Mouse (Mus musculus) kidney, adult 2 months (tissue): ENCODE measurements at regions not wholly inside any gene's neighbourhood (a gene's known extent, or its start where the extent isn't known, plus 50 kb on each side); places are given as distances from the start of the nearest gene placed in this dataset.

Source experiments
- DNase-seq: peaks from one replicate; pipeline ENCODE4 v3.0.0; 2021
- H3K27ac ChIP-seq: fragments of 200-500 bp; 2 replicates; pipeline ENCODE4 v1.5.1; 2012; ENCODE audit warnings: low read depth, low read length, control low read depth, inconsistent platforms; ENCODE audit not compliant: insufficient read depth
- H3K27me3 ChIP-seq: fragments of 200-500 bp; replicated peaks from 2 replicates; pipeline ENCODE4 v1.6.1; 2012; ENCODE audit warnings: mild to moderate bottlenecking, moderate library complexity, low read length, inconsistent platforms; ENCODE audit not compliant: control insufficient read depth, insufficient read depth
- H3K36me3 ChIP-seq: fragments of 200-500 bp; 2 replicates; pipeline ENCODE4 v1.6.1; 2012; ENCODE audit warnings: mild to moderate bottlenecking, moderate library complexity, low read length, inconsistent platforms; ENCODE audit not compliant: control insufficient read depth, insufficient read depth
- H3K4me1 ChIP-seq: fragments of 200-500 bp; 2 replicates; pipeline ENCODE4 v1.6.1; 2011; ENCODE audit warnings: low read length; ENCODE audit not compliant: control insufficient read depth, insufficient read depth
- H3K4me3 ChIP-seq: fragments of 200-500 bp; 2 replicates; pipeline ENCODE4 v1.5.1; 2011; ENCODE audit warnings: mild to moderate bottlenecking, low read depth, low read length, control low read depth; ENCODE audit not compliant: insufficient read depth
- CTCF ChIP-seq: fragments of 200-500 bp; conservative IDR thresholded peaks from 2 replicates; pipeline ENCODE4 v1.5.1; 2011; ENCODE audit warnings: low read depth, mild to moderate bottlenecking, control low read depth, low read length, moderate library complexity, mixed read lengths; ENCODE audit not compliant: insufficient read depth, insufficient read length
- POLR2A ChIP-seq: fragments of 200-500 bp; IDR thresholded peaks from one replicate; pipeline ENCODE4 v1.6.1; 2011; ENCODE audit warnings: low read depth, low read length, control low read depth
- WGBS: fragments of 180-500 bp; shearing (Covaris S2); methylation state at CpG from one replicate; pipeline ENCODE4 v1.1.7; 2018; 5-methylcytosine and 5-hydroxymethylcytosine counted together

- no peak for DNase-seq
- 83% methylated on average over 5 of the region's 5 CpGs for WGBS
Observed at GRCm38 (mm10) chr1:64198781-64199180, 76.7 kb upstream of the Klf7 start.

GRCm38 (mm10) chr1:64198322-64198721, 76.2 kb upstream of the Klf7 start:
- TF ChIP-seq CTCF (no peak), POLR2A (no peak)
- peaks cover 5% of the 10 kb centered on the region for H3K4me1 ChIP-seq
- H3K4me3 ChIP-seq = no peak overlapping the region
- DNase-seq = no peak
- H3K27me3 ChIP-seq = no peaks in the 10 kb centered on the region
- 92% methylated on average over 2 of the region's 2 CpGs for WGBS
- no peak overlapping the region for H3K27ac ChIP-seq
- H3K36me3 ChIP-seq = no peaks in the 10 kb centered on the region

More at GRCm38 (mm10) chr1:64198781-64199180, 76.7 kb upstream of the Klf7 start:
- Histone ChIP-seq H3K4me1 (peaks cover under 1% of the 10 kb centered on the region; the same call in 1 of the 2 replicates), H3K36me3 (no peaks in the 10 kb centered on the region), H3K27ac (no peak overlapping the region), H3K27me3 (no peaks in the 10 kb centered on the region), H3K4me3 (no peak overlapping the region)
- no peak for TF ChIP-seq POLR2A

- DNase-seq = no peak
- Histone ChIP-seq H3K4me1 (peaks cover 16% of the 10 kb centered on the region), H3K4me3 (no peak overlapping the region), H3K36me3 (no peaks in the 10 kb centered on the region), H3K27ac (no peak overlapping the region), H3K27me3 (no peaks in the 10 kb centered on the region)
- 53% methylated on average over 4 of the region's 4 CpGs for WGBS
- TF ChIP-seq CTCF (no peak), POLR2A (no peak)
Observed at GRCm38 (mm10) chr1:64195970-64196491, 73.9 kb upstream of the Klf7 start.

DNA sequence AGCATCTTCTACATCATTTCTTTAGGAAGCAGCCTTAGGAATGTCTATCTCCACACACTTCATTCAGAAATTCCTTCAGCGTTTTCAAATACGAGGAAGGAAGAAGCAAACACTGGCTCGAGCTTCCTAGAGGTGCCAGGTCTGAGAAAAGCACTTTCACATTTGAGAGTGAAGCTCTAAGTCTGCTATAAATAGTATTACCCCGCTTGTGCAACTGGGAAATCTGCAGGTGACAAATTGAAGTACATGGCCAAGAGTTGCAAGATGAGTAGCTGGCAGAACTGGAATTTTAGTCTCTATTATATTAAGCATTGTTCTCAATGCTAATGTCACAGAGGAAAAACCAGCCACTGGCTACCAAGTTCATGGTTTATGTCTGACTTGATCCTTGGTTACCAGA, 73.2 kb upstream of the Klf7 start:
- H3K36me3 ChIP-seq = no peaks in the 10 kb centered on the region
- TF ChIP-seq POLR2A = no peak
- TF ChIP-seq CTCF = no peak
- DNase-seq = no peak
- no peaks in the 10 kb centered on the region for H3K27me3 ChIP-seq
- WGBS = 69% methylated on average over 4 of the region's 4 CpGs
- no peak overlapping the region for H3K4me3 ChIP-seq
- H3K4me1 ChIP-seq = peaks cover 18% of the 10 kb centered on the region
- H3K27ac ChIP-seq = no peak overlapping the region

DNA sequence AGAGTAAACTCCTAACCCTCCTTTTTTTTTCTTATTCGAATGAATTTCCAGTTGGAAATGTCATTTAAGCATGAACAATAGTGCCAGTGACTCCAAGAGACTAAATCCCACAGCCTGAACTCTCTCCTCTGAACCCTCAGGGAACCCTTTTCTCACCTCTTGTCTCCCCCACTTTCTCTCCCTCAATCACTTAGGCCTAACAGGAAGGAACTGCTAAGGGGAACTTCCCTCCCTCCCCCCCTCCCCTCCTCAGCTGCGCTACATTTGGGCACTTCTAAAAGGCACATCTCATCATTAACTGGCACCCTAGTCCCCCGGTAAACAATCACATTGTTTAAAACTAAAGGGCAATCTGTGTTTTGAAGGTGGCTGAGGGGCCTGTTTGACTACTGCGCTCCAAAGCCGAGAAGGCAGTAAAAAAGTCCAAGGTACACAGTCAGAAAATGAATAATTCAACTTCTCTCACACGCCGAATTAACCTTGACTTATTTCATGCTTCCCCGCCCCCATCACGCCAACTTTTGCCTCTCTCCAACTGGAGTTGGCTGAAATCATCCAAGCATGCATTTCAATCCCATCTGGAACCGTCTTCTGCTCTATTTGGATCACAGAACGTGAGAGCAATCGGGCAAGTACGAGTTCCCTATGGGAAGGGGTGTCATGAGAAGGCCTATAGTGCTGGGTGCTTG, 71.2 kb upstream of the Klf7 start:
- H3K4me3 ChIP-seq = no peak overlapping the region
- DNase-seq = peak; percentile 83
- TF ChIP-seq CTCF (no peak), POLR2A (no peak)
- no peaks in the 10 kb centered on the region for H3K36me3 ChIP-seq
- H3K27ac ChIP-seq = no peak overlapping the region
- H3K4me1 ChIP-seq = peaks cover 18% of the 10 kb centered on the region
- WGBS = 28% methylated on average over 13 of the region's 13 CpGs
- H3K27me3 ChIP-seq = no peaks in the 10 kb centered on the region

GRCm38 (mm10) chr1:64192736-64193135, 70.7 kb upstream of the Klf7 start:
- no peaks in the 10 kb centered on the region for H3K27me3 ChIP-seq
- H3K27ac ChIP-seq = no peak overlapping the region
- TF ChIP-seq CTCF (no peak), POLR2A (no peak)
- H3K36me3 ChIP-seq = no peaks in the 10 kb centered on the region
- peaks cover 18% of the 10 kb centered on the region for H3K4me1 ChIP-seq
- DNase-seq = no peak
- H3K4me3 ChIP-seq = no peak overlapping the region
- 88% methylated on average over 3 of the region's 3 CpGs for WGBS

DNA sequence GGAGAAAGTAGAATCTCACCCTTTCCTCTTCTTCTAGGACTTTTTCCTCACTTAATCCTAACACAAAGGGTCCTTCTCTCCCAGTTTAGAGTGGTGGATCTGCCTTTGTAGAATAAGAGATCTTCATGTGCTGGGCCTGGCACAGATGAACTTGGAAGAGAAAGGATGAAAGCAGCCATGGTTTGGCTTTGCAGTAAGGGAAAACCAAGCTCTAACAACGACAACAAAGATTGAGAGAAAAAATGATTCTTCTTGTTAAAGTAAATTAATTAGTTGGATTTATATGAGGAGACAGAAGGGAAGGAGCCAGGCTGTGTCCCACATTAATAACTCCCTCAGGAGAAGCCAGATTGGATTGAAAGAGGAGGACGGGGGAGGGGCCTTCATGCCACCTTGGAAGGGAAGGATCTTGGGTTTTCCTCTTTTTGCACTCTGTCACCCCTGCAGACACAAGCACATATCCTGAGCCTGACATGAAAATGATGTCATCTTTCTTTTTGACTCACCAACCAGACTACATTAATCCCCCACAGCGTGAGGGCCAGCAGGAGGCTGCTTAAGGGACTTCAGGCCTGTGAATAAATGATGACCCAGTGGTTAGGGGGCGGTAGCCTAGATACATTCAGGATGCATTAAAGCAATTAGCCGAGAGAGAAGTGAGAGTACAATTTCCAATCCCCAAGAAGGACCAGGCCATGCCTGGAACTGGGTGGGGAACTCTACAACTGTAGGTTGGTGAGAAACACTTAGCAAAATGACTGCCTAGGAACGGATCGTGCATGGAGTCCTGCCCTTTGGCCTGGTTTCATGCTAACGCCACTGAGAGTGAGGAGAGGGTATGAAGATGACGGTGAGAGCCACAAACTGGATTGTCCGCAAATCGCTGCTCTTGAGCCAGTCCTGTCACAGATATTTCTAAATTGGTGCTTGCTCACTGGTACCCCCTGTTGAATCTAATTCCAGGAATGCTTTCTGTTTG, 69.4 kb upstream of the Klf7 start:
- Histone ChIP-seq H3K36me3 (no peaks in the 10 kb centered on the region), H3K27me3 (no peaks in the 10 kb centered on the region), H3K27ac (no peak overlapping the region), H3K4me1 (peaks cover 18% of the 10 kb centered on the region), H3K4me3 (no peak overlapping the region)
- 78% methylated on average over 11 of the region's 11 CpGs for WGBS
- DNase-seq = no peak
- TF ChIP-seq CTCF = no peak
- TF ChIP-seq POLR2A = no peak
